Mouse (Mus musculus) erythroblast, embryonic 14.5 days (primary cell): Measurements from ENCODE around the gene Zfp345. TPM values are rescaled to one million over a fixed set of nuclear protein-coding genes. Genes with fewer than 3 reads are reported as not detected.
"Not testable (repeated sequence)": the region's sequence is repeated elsewhere in the genome, so short reads cannot be mapped to it uniquely, and the experiment has no call there.

Experiments
- H3K27me3 ChIP-seq: 2 replicates; pipeline ENCODE4 v1.6.1; 2012; ENCODE audit warnings: inconsistent platforms; ENCODE audit not compliant: control insufficient read depth
- H3K36me3 ChIP-seq: 2 replicates; pipeline ENCODE4 v1.6.1; 2012; ENCODE audit warnings: mild to moderate bottlenecking, inconsistent platforms; ENCODE audit not compliant: control insufficient read depth
- H3K4me1 ChIP-seq: 2 replicates; pipeline ENCODE4 v1.6.1; 2012; ENCODE audit warnings: inconsistent platforms; ENCODE audit not compliant: control insufficient read depth
- H3K4me3 ChIP-seq: replicated peaks from 2 replicates; pipeline ENCODE3; 2012; ENCODE audit warnings: moderate library complexity, mild to moderate bottlenecking, inconsistent platforms
- H3K9me3 ChIP-seq: 2 replicates; pipeline ENCODE4 v1.6.1; 2012; ENCODE audit warnings: low read length, inconsistent platforms, mixed read lengths; ENCODE audit not compliant: control insufficient read depth
- GATA1 ChIP-seq: IDR thresholded peaks from 2 replicates; pipeline ENCODE4 v1.6.1; 2012; ENCODE audit warnings: low read length, inconsistent platforms, mixed read lengths
- TAL1 ChIP-seq: IDR thresholded peaks from 3 replicates; pipeline ENCODE4 v1.6.1; 2012; ENCODE audit warnings: low read length, inconsistent platforms, mixed read lengths
- polyA plus RNA-seq: library from polyadenylated mRNA; stranded (reverse); fragments of >175 nt; gene quantifications from 2 replicates; pipeline ENCODE4 v1.2.3, GENCODE M21; 2012

Zfp345 gene
- not detected in 2 replicates for polyA plus RNA-seq

GRCm38 (mm10) chr2:150484939-150485778, at the start of gene Zfp345:
Zfp345 (minus strand) TSS chr2:150485091.
- not testable (repeated sequence) for H3K9me3 ChIP-seq, H3K4me1 ChIP-seq, H3K36me3 ChIP-seq, H3K4me3 ChIP-seq, H3K27me3 ChIP-seq

- TF ChIP-seq TAL1 = no peak
- Histone ChIP-seq H3K9me3 (0 out of 2 replicates have a peak, but pooled peaks cover 2% of the 10 kb centered on the region), H3K4me3 (no peak overlapping the region), H3K4me1 (no peaks in the 10 kb centered on the region), H3K27me3 (peaks cover 16% of the 10 kb centered on the region), H3K36me3 (no peaks in the 10 kb centered on the region)
Observed at GRCm38 (mm10) chr2:150525703-150526207, 40.9 kb upstream of the Zfp345 start.

- TF ChIP-seq GATA1 (no peak), TAL1 (no peak)
- H3K27me3 ChIP-seq = no peaks in the 10 kb centered on the region
- H3K9me3 ChIP-seq = peaks cover 8% of the 10 kb centered on the region; the same call in 1 of the 2 replicates
- H3K4me1 ChIP-seq = no peaks in the 10 kb centered on the region
- H3K36me3 ChIP-seq = no peaks in the 10 kb centered on the region
- H3K4me3 ChIP-seq = no peak overlapping the region
Observed at GRCm38 (mm10) chr2:150512837-150513236, 27.9 kb upstream of the Zfp345 start.

DNA sequence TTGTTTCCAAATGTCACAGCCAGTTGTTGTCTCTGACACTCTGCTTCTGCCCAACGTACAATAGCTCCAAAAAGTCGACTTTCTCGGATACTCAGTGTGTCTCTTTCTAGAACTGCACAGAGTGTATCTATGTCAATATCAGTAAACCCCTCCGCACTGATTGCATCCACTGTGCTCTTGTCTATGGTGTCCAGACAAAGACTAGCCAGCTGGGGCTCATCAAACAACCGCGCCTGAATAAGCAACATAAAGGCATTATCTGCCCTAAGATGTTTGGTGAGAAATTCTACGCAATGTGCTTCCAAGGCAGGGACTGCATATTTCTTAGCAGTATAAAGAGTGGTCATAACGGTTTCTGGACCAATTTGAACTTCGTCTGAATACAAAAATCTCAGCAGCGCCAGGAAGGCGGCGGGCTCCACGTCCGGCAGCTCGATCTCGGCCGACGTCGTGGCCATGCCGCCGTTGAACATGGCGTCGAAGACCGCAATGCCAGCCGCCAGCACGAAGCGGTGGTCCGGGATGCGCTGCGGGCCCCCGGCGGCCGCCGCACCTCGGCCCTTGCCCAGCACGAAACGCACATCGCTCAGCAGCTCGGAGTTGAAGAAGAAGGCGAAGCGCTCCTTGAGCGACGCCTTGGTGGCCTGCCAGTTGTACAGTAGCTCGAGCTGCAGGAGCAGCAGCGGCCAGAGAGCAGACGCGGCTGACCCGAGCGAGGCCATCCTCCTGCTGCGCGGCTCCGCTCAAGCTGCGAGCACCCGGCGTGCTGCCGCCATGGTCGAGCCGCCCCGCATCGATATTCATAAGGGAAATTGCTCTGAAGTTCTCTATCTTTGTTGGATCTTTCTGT, 15.5 kb upstream of the Zfp345 start:
- H3K36me3 ChIP-seq, H3K4me3 ChIP-seq, H3K9me3 ChIP-seq, H3K4me1 ChIP-seq, H3K27me3 ChIP-seq: not testable (repeated sequence)

DNA sequence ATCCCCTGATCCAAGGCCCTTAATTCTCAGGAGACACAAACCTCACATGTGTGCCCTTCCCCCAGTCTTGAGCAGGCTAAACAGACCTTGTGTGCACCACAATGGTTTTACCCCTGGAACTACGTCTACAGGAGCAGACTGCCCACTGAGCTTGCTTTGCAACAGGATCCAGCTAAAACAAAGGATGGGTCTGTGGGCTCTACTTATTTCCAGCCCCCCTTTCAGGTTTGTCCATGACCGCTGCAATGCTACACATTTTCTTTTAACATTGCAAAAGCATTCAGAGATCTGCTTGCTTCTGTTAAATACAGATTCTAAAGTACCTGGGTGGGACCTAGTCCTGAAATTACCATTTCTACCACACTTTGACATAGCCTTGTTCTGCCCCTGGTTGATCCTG, 8.1 kb upstream of the Zfp345 start:
- Histone ChIP-seq H3K4me1 (no peaks in the 10 kb centered on the region), H3K9me3 (no peaks in the 10 kb centered on the region; the same call in none of the 2 replicates), H3K36me3 (no peaks in the 10 kb centered on the region), H3K27me3 (no peaks in the 10 kb centered on the region), H3K4me3 (no peak overlapping the region)
- no peak for TF ChIP-seq TAL1
- TF ChIP-seq GATA1 = no peak

DNA sequence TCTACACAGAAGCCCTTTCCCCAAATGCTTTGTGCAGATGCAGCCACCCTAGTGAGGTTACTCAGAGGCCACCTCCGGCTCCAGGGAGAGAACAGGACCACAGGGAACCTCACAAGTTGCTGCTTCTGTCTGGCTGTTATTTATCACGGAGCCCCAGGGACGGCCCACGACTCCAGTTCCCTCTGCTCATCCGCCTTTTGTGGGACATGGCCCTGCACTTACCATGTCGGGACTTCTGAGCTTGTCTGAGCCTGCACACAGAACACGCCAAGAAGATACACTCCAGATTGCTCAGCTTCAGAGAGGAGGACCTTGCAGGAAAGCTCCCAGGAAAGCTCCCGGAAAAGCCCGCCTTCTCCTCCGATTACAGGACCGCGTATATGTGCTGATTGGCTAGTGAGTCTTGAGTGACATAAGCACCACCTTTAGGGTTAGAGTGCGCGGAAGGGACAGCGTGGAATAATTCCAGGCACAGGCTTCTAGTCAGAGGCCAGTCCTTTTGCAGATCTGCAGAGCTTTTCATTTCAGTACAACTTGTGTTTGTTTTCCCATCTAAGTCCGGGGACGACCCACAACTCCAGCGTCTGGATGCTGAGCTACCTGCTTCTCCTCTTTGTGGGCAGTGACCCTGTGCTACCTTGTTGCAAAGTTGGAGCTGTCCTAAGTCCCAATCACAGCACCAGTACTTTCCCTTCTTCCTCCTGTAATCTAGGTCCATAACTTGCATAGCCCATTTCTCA, 33.5 kb downstream of the Zfp345 start, which contains the start of gene Zfp442:
Gene Zfp442 (minus strand): TSS at position 307 of the 740 bp plus-strand sequence.
- H3K4me3 ChIP-seq = peak within 1 kb of the TSS; percentile 43
- H3K36me3 ChIP-seq, H3K4me1 ChIP-seq, H3K27me3 ChIP-seq, H3K9me3 ChIP-seq: not testable (repeated sequence)

GRCm38 (mm10) chr2:150439084-150439483, 45.8 kb downstream of the Zfp345 start:
- not testable (repeated sequence) for H3K4me3 ChIP-seq, H3K9me3 ChIP-seq, H3K4me1 ChIP-seq, H3K27me3 ChIP-seq, H3K36me3 ChIP-seq

Other genes with a start within 250 kb of the Zfp345 start
- gene Gm21994, start 229.5 kb downstream of the Zfp345 start, polyA plus RNA-seq = not detected in 2 replicates
- not detected in 2 replicates for gene Gm14124, start 227.6 kb downstream of the Zfp345 start, polyA plus RNA-seq
- not detected in 2 replicates for gene Gm10130, start 161.4 kb downstream of the Zfp345 start, polyA plus RNA-seq
- not detected in 2 replicates for gene 3300002I08Rik, start 122.3 kb downstream of the Zfp345 start, polyA plus RNA-seq
- gene Zfp442, start 33.6 kb downstream of the Zfp345 start, polyA plus RNA-seq = not detected in 2 replicates
- 0.04 TPM in 1 of 2 replicates, not detected in the other for gene Cst7, start 85.3 kb upstream of the Zfp345 start, polyA plus RNA-seq
- 3.2 and 3.3 TPM in 2 replicates for gene Apmap, start 123.5 kb upstream of the Zfp345 start, polyA plus RNA-seq
- gene Acss1, start 183.4 kb upstream of the Zfp345 start, polyA plus RNA-seq = 1.8 and 2.1 TPM in 2 replicates
- not detected in 2 replicates for gene Vsx1, start 204.3 kb upstream of the Zfp345 start, polyA plus RNA-seq